Mouse (Mus musculus): ENCODE data around the gene Olfr117. TPM values are rescaled to one million over a fixed set of nuclear protein-coding genes. Genes with fewer than 3 reads are reported as not detected.
"Not testable (repeated sequence)": the region's sequence is repeated elsewhere in the genome, so short reads cannot be mapped to it uniquely, and the experiment has no call there.

Gene Olfr117
- not detected in 2 replicates for polyA plus RNA-seq (2015; fragmentation: Nextera tagmentation; extraction: Ambion mirVana)

DNA sequence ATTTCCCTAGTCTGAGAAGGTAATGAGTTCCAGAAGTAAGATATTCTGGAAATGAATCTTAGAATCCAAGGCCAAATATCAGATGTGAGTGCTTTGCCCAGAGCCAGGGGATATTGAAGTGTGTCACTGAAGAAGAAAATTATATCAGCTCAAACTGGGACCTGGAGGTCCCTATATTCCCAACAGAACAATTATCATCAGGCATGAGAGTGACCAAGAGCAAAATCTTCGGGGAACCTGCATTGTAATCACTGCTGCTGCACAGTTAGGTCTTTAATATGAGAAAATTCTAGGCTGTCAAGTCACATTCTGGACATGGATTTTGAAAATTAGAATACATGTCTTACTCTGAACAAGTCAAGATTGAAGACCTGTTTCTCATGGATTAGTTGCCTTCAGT is at the start of gene Olfr117:
Gene Olfr117, minus strand, starts transcription at position 101 of the 400 bp plus-strand sequence.
- ATAC-seq (ENCODE audit: low read depth): no peak
- 84% methylated on average over 1 of the region's 1 CpGs for WGBS
- H3K27me3 ChIP-seq: no peaks in the 10 kb centered on the region
- H3K9ac ChIP-seq: no peak within 1 kb of the TSS
- no peak within 1 kb of the TSS for H3K4me3 ChIP-seq
- H3K27ac ChIP-seq (replicated peaks): no peak within 1 kb of the TSS
- H3K4me2 ChIP-seq: no peak within 1 kb of the TSS
- no peaks in the 10 kb centered on the region for H3K36me3 ChIP-seq
- no peaks in the 10 kb centered on the region for H3K4me1 ChIP-seq (replicated peaks)
- no peaks in the 10 kb centered on the region for H3K9me3 ChIP-seq

DNA sequence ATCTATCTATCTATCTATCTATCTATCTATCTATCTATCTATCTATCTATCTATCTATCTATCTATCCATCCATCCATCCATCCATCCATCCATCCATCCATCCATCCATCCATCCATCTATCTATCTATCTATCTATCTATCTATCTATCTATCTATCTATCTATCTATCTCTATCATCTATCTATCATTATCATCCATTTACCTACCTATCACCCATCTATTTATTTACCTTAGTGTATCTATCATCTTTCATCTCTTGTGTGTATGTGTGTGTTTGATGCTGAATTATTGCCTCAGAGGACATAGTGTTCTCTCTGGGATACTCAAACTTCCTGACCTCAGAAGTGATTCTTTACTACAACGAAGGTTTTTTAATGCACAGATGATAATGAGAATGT is 32.7 kb upstream of the Olfr117 start, which contains the start of gene Olfr119:
Gene Olfr119, plus strand, starts transcription at position 301 of the 400 bp plus-strand sequence.
- not testable (repeated sequence) for H3K4me1 ChIP-seq (replicated peaks); ATAC-seq (ENCODE audit: low read depth); H3K9me3 ChIP-seq; H3K36me3 ChIP-seq; H3K9ac ChIP-seq; H3K4me3 ChIP-seq; H3K4me2 ChIP-seq; H3K27me3 ChIP-seq; H3K27ac ChIP-seq (replicated peaks)
- 73% methylated on average over 1 of the region's 1 CpGs for WGBS

DNA sequence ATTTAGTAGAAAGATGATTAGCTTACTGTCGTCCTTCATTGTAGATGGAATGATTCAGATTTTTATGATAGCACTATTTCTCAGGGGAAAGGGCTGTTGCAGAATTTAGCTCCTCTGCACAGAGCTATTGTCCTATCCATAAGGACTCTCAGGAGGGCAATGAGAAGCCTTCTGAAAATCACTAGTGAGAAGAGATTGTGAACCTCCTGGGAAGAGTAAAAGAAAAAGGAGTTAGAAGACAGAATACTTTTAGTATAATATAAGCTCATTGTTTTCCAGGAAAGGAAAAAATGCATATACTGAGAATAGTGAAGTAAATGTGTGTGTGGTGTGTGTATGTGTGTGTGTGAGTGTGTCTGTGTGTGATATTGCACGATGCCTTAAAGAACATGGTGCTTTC is 3.1 kb upstream of the Olfr117 start, which contains the start of gene Olfr118:
Gene Olfr118, plus strand, starts transcription at position 301 of the 400 bp plus-strand sequence.
- H3K36me3 ChIP-seq: no peaks in the 10 kb centered on the region
- no peaks in the 10 kb centered on the region for H3K27me3 ChIP-seq
- H3K4me3 ChIP-seq: no peak within 1 kb of the TSS
- no peaks in the 10 kb centered on the region for H3K9me3 ChIP-seq
- 69% methylated on average over 2 of the region's 2 CpGs for WGBS
- no peak for ATAC-seq (ENCODE audit: low read depth)
- no peak within 1 kb of the TSS for H3K27ac ChIP-seq (replicated peaks)
- H3K4me1 ChIP-seq (replicated peaks): no peaks in the 10 kb centered on the region
- no peak within 1 kb of the TSS for H3K9ac ChIP-seq
- H3K4me2 ChIP-seq: no peak within 1 kb of the TSS

DNA sequence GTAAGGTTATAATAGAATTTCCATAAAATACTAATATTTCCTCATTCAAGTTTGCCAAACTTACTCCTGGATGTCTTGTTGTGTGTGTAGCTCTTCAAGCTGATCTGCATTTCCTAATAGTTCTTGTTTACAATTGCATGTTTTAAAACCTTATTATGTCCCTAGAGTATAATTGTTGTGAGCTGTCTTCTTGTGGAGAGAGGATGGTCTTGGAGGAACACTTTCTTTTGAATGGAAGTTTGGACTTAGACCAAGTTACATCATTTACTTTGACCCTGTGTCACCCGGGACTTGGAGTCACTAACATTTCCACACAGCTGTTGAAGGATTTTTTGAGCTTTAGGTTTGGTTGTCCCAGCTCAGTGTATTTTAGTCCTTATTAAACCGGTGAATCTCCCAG is 36.6 kb downstream of the Olfr117 start, which contains the start of the genes Olfr115 and Olfr116:
Gene Olfr115, minus strand, starts transcription at position 101 of the 400 bp plus-strand sequence.
Gene Olfr116, minus strand, starts transcription at position 191 of the 400 bp plus-strand sequence.
- H3K27me3 ChIP-seq: no peaks in the 10 kb centered on the region
- no peak within 1 kb of the TSS for H3K4me3 ChIP-seq
- H3K9me3 ChIP-seq: peaks cover 12% of the 10 kb centered on the region
- H3K4me1 ChIP-seq (replicated peaks): no peaks in the 10 kb centered on the region
- H3K9ac ChIP-seq: no peak within 1 kb of the TSS
- WGBS: 78% methylated on average over 2 of the region's 2 CpGs
- H3K36me3 ChIP-seq: no peaks in the 10 kb centered on the region
- H3K27ac ChIP-seq (replicated peaks): no peak within 1 kb of the TSS
- ATAC-seq (ENCODE audit: low read depth): no peak
- H3K4me2 ChIP-seq: no peak within 1 kb of the TSS

Other genes starting within 250 kb of the Olfr117 start
- gene Olfr108, start 218.3 kb downstream of the Olfr117 start, polyA plus RNA-seq (2015; fragmentation: Nextera tagmentation; extraction: Ambion mirVana): not detected in 2 replicates
- not detected in 2 replicates for gene Olfr109, start 204.9 kb downstream of the Olfr117 start, polyA plus RNA-seq (2015; fragmentation: Nextera tagmentation; extraction: Ambion mirVana)
- not detected in 2 replicates for gene H2-M2, start 180.2 kb downstream of the Olfr117 start, polyA plus RNA-seq (2015; fragmentation: Nextera tagmentation; extraction: Ambion mirVana)
- gene Olfr110, start 171.3 kb downstream of the Olfr117 start, polyA plus RNA-seq (2015; fragmentation: Nextera tagmentation; extraction: Ambion mirVana): not detected in 2 replicates
- gene Olfr111, start 155.8 kb downstream of the Olfr117 start, polyA plus RNA-seq (2015; fragmentation: Nextera tagmentation; extraction: Ambion mirVana): not detected in 2 replicates
- not detected in 2 replicates for gene Olfr112, start 94.3 kb downstream of the Olfr117 start, polyA plus RNA-seq (2015; fragmentation: Nextera tagmentation; extraction: Ambion mirVana)
- not detected in 2 replicates for gene Olfr113, start 86.1 kb downstream of the Olfr117 start, polyA plus RNA-seq (2015; fragmentation: Nextera tagmentation; extraction: Ambion mirVana)
- gene Olfr114, start 71.0 kb downstream of the Olfr117 start, polyA plus RNA-seq (2015; fragmentation: Nextera tagmentation; extraction: Ambion mirVana): not detected in 2 replicates
- gene Olfr115, start 36.7 kb downstream of the Olfr117 start, polyA plus RNA-seq (2015; fragmentation: Nextera tagmentation; extraction: Ambion mirVana): not detected in 2 replicates
- not detected in 2 replicates for gene Olfr116, start 36.6 kb downstream of the Olfr117 start, polyA plus RNA-seq (2015; fragmentation: Nextera tagmentation; extraction: Ambion mirVana)
- gene Olfr118, start 3.2 kb upstream of the Olfr117 start, polyA plus RNA-seq (2015; fragmentation: Nextera tagmentation; extraction: Ambion mirVana): not detected in 2 replicates
- gene Olfr119, start 32.8 kb upstream of the Olfr117 start, polyA plus RNA-seq (2015; fragmentation: Nextera tagmentation; extraction: Ambion mirVana): not detected in 2 replicates
- gene Olfr120, start 58.0 kb upstream of the Olfr117 start, polyA plus RNA-seq (2015; fragmentation: Nextera tagmentation; extraction: Ambion mirVana): not detected in 2 replicates
- not detected in 2 replicates for gene Olfr121, start 85.1 kb upstream of the Olfr117 start, polyA plus RNA-seq (2015; fragmentation: Nextera tagmentation; extraction: Ambion mirVana)
- not detected in 2 replicates for gene Olfr122, start 104.8 kb upstream of the Olfr117 start, polyA plus RNA-seq (2015; fragmentation: Nextera tagmentation; extraction: Ambion mirVana)
- not detected in 2 replicates for gene Olfr123, start 129.7 kb upstream of the Olfr117 start, polyA plus RNA-seq (2015; fragmentation: Nextera tagmentation; extraction: Ambion mirVana)
- gene Olfr124, start 136.1 kb upstream of the Olfr117 start, polyA plus RNA-seq (2015; fragmentation: Nextera tagmentation; extraction: Ambion mirVana): not detected in 2 replicates
- not detected in 2 replicates for gene Olfr125, start 169.2 kb upstream of the Olfr117 start, polyA plus RNA-seq (2015; fragmentation: Nextera tagmentation; extraction: Ambion mirVana)
- gene Olfr126, start 183.7 kb upstream of the Olfr117 start, polyA plus RNA-seq (2015; fragmentation: Nextera tagmentation; extraction: Ambion mirVana): not detected in 2 replicates
- gene Olfr127, start 236.7 kb upstream of the Olfr117 start, polyA plus RNA-seq (2015; fragmentation: Nextera tagmentation; extraction: Ambion mirVana): not detected in 2 replicates

All from neural tube, embryonic 13.5 days (tissue).